Mouse (Mus musculus) embryonic fibroblast, embryonic 13.5 days (primary cell): ENCODE data around the gene Helz. TPM values are rescaled to one million over a fixed set of nuclear protein-coding genes. Genes with fewer than 3 reads are reported as not detected.
"Not testable (repeated sequence)": the region's sequence is repeated elsewhere in the genome, so short reads cannot be mapped to it uniquely, and the experiment has no call there.

Source experiments
- H3K27ac ChIP-seq: 2 replicates; pipeline ENCODE4 v1.5.1; 2012; ENCODE audit warnings: low read length, control low read depth, inconsistent platforms; ENCODE audit not compliant: insufficient read depth
- H3K4me1 ChIP-seq: 2 replicates; pipeline ENCODE4 v1.6.1; 2011; ENCODE audit warnings: low read length; ENCODE audit not compliant: control insufficient read depth, insufficient read depth
- H3K4me3 ChIP-seq: 2 replicates; pipeline ENCODE4 v1.5.1; 2011; ENCODE audit warnings: mild to moderate bottlenecking, control low read depth, low read length; ENCODE audit not compliant: insufficient read depth
- CTCF ChIP-seq: IDR thresholded peaks from 2 replicates; pipeline ENCODE4 v1.5.1; 2011; ENCODE audit warnings: mild to moderate bottlenecking, control low read depth, low read length, moderate library complexity, borderline replicate concordance; ENCODE audit not compliant: insufficient read depth
- POLR2A ChIP-seq: IDR thresholded peaks from 2 replicates; pipeline ENCODE4 v1.6.1; 2011; ENCODE audit warnings: low read depth, mild to moderate bottlenecking, control low read depth, low read length, moderate library complexity
- polyA plus RNA-seq: library from polyadenylated mRNA; stranded (reverse); fragments of >200 nt; gene quantifications from 2 replicates; pipeline ENCODE4 v1.2.4, GENCODE M21; 2011; ENCODE audit warnings: low read depth; ENCODE audit not compliant: missing spikeins, insufficient read length

Gene Helz
- polyA plus RNA-seq, 1 experiment, result 32.3 TPM

DNA sequence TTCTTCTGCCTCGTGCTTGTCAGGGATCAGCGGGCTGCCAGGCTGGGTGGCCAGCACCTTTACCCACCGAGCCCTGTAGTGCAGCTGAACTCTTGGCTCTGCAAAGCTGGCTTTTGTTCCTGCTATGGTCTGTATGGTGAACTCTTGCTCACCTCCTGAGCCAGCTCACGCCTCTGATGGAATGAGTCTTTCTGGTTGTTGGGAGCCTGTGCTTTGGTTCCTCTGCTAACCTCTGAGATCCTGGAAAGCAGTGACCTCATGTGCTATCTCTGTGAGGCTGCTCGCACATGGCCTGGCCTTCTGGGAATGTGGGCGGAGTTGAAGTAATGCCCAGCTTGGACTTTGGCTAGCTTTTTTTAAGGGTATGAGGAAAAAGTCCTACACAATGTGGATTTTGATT, 26.1 kb downstream of the Helz start:
- Histone ChIP-seq H3K4me1 (peaks cover 15% of the 10 kb centered on the region), H3K27ac (peak overlapping the region; percentile 20; the same call in 1 of the 2 replicates), H3K4me3 (no peak overlapping the region)
- TF ChIP-seq POLR2A (no peak), CTCF (no peak)

DNA sequence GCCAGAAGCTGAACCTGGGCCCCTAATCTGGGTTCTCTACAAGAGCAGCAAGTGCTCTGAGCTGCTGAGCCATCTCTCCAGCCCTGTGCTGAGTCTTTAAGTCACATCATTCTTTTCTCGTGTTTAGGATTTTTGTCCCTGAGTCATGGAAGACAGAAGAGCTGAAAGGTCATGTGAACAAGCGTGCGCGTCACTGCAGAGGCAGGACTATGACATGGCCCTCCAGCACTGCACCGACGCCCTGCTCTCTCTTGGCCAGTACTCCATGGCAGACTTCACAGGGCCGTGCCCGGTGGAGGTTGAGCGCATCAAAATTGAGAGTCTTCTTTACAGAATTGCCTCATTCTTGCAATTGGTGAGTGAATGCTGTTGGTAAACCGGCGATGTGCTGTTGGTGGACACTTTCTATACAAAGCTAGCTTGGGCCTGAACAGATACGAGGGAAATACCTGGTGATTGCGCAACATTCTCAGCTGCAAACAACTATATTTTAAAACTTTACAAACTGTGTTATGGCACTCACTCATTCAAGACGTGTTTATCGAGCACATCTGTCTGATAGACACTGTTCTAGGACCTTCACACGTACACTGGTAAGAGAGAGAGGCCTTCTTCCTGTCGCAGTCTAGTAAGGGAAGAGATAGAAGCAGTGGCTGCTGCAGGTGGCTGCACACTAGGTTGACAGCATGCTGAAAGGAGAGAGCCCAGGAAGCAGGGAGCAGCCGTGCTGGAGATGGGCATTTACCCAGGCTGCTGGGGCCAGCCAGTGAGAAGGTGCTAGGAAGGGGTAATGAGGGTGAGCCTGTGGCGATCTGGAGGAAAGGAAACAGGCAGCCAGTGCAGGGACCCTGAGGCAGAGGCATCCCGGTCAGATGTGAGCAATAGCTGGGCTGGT, 27.3 kb downstream of the Helz start:
- TF ChIP-seq POLR2A (no peak), CTCF (no peak)
- H3K4me1 ChIP-seq, result peaks cover 15% of the 10 kb centered on the region
- peak overlapping the region; percentile 21; the same call in 1 of the 2 replicates for H3K27ac ChIP-seq
- no peak overlapping the region for H3K4me3 ChIP-seq

DNA sequence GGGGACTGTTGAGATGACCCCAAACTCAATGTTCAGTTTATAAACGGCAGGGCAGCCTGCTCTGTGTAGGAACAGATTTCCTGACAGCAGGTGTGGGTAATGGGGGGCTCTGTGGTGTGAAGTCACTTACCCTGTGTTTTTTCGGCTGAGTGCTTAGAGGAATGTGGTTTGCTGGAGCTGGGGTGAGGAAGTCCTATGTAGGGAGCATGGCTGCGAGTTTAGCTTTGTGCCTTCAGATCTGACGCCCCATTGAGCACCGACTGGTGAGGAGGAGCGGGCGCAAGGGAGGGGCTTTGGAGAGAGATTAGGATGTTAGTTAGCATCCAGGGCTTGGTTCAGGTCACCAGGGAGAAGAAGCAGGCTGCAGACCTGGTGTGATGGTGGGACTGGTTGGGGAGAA, 28.5 kb downstream of the Helz start:
- Histone ChIP-seq H3K4me1 (peaks cover 15% of the 10 kb centered on the region), H3K4me3 (no peak overlapping the region), H3K27ac (no peak overlapping the region)
- TF ChIP-seq CTCF (no peak), POLR2A (no peak)

DNA sequence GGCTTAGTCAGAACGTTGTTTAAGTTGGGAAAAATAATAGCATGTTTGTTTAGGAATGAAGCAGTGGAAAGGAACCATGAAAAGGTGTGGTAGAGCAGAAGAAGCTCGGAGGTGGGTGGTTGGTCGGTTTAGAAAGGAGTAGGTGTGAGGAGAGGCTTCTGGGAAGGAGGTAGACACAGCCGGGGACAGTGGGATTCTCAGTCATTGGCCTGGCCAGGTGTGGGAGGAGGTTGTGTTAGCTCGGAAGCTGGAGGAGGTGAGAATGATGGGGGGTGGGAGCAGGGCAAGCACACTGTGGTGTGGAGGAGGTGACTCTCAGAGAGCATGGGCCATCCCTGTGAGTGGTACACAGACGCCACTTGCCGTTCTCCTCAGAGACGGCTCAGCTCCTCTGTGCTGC, 29.7 kb downstream of the Helz start:
- TF ChIP-seq POLR2A, result no peak
- TF ChIP-seq CTCF, result no peak
- Histone ChIP-seq H3K4me1 (peaks cover 15% of the 10 kb centered on the region), H3K27ac (no peak overlapping the region), H3K4me3 (no peak overlapping the region)

DNA sequence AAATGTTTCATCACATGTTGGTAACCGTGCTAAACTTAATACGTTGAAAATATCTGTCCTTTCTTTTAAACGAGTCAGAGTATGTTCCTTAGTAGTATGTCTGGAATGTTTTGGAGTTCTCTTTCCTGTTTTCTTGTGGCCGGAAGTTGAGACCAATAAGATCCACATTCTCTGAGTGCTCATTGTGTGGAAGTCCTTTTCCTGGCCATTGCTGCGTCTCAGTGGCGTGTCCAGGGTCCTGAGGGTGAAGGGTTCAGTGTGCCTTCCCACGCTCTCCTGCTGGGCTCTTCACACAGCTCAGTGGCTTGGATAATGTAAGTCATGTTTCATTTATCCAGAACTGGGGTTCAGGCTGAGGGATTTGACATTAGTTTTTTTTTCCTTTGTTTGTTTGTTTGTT, 30.5 kb downstream of the Helz start:
- Histone ChIP-seq H3K4me3 (no peak overlapping the region), H3K4me1 (peaks cover 12% of the 10 kb centered on the region), H3K27ac (peak overlapping the region; percentile 90)
- TF ChIP-seq POLR2A (no peak), CTCF (no peak)

DNA sequence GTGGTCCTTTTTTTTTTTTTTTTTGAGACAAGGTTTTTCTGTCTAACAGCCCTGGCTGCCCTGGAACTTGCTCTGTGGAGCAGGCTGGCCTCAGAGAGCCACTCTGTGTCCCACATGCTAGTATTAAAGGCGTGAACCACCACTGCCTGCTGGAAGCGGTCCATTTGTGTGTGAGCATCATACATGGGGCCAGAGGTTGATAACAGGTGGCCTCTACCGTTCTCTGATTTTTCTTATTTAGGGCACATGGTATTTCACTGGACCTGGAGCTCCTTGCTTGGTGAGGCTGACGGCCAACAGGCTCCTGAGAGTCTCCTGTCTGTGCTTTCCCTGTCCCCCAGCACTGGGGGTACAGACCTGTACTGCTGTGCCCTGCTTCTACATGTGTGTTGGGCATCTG, 33.1 kb downstream of the Helz start:
- no peak for TF ChIP-seq POLR2A
- no peak for TF ChIP-seq CTCF
- H3K4me3 ChIP-seq, result no peak overlapping the region
- H3K4me1 ChIP-seq, result peaks cover 15% of the 10 kb centered on the region
- no peak overlapping the region for H3K27ac ChIP-seq

GRCm38 (mm10) chr11:107584660-107585451, 37.1 kb downstream of the Helz start:
- Histone ChIP-seq H3K4me1 (peaks cover 11% of the 10 kb centered on the region), H3K27ac (peak overlapping the region; percentile 48), H3K4me3 (no peak overlapping the region)
- no peak for TF ChIP-seq CTCF
- no peak for TF ChIP-seq POLR2A

GRCm38 (mm10) chr11:107586129-107586528, 38.4 kb downstream of the Helz start:
- not testable (repeated sequence) for H3K4me3 ChIP-seq, H3K27ac ChIP-seq
- H3K4me1 ChIP-seq, result peaks cover 11% of the 10 kb centered on the region

DNA sequence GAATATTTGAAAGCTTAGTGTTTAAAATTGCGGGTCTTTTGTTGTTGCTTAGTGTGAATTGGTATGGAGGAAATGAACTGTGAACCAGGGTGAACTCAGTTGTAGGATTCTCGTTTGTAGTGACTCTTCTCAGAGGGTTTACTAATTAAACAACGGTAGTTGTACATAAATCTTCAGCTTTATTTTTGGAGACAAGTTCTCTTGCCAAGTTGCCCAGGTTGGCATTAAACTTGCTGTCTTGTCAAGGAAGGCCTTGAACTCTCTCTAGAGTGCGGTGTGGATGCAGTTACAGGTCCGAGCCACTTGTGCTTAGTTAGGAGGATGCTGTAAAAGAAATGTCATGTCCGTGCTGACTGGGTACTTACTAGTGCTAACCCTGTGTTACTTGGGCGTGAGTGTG, 39.4 kb downstream of the Helz start:
- no peak overlapping the region for H3K4me3 ChIP-seq
- peaks cover 11% of the 10 kb centered on the region for H3K4me1 ChIP-seq
- TF ChIP-seq POLR2A (no peak), CTCF (no peak)
- no peak overlapping the region for H3K27ac ChIP-seq

DNA sequence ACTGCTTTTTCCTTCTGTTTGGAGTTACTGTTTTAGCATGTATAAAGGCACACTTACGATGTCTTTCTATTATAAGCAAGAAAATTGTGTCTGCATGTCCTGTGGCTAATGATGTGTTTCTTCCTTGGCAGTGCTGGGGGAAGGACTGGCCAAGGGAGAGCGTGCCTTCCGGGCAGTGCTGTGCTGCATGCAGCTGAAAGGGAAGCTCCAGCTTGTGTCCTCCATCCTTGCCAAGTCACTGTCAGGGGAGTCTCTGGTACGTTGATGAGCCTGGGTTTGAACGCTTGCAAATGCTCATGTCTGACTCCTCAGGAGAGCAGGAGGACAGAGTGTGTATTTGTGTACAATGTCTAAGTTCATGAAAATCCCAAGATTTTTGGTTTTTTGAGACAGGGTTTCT, 44.8 kb downstream of the Helz start:
- Histone ChIP-seq H3K4me1 (no peaks in the 10 kb centered on the region), H3K4me3 (no peak overlapping the region), H3K27ac (no peak overlapping the region)
- TF ChIP-seq POLR2A (no peak), CTCF (no peak)
